Mouse (Mus musculus) thymus, adult 2 months (tissue): ENCODE data around the gene Ctf2.

ENCODE experiments used
- CTCF ChIP-seq: fragments of 200-500 bp; IDR thresholded peaks from 2 replicates; pipeline ENCODE4 v1.5.1; 2012; ENCODE audit warnings: mild to moderate bottlenecking, control low read depth, low read length, moderate library complexity, borderline replicate concordance; ENCODE audit not compliant: control insufficient read depth, poor library complexity, insufficient read depth; ENCODE audit errors: extremely low read depth
- POLR2A ChIP-seq: fragments of 200-500 bp; IDR thresholded peaks from 2 replicates; pipeline ENCODE4 v1.6.1; 2012; ENCODE audit warnings: mild to moderate bottlenecking, low read length, control low read depth, moderate library complexity; ENCODE audit not compliant: control insufficient read depth, poor library complexity, insufficient read depth; ENCODE audit errors: extremely low read depth

- no peak for TF ChIP-seq POLR2A
- no peak for TF ChIP-seq CTCF
Measured at GRCm38 (mm10) chr7:127777474-127778266, 45.7 kb upstream of the Ctf2 start.
